9 mouse cellular contexts compared by ENCODE assay signal in the genomic region with DNA sequence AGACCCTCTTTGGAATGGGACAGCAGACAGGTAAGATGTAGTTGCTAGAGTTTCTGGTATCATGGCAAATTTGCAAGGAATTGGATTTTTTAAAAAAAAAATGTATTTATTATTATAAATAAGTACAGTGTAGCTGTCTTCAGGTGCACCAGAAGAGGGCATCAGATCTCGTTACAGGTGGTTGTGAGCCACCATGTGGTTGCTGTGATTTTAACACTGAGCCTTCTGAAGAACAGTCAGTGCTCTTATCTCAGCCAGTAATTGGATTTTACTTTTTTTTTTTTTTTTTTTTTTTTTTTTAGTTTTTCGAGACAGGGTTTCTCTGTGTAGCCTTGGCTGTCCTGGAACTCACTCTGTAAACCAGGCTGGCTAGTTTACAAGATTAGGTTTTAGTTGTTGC. TPM values are rescaled to one million over a fixed set of nuclear protein-coding genes. Genes with fewer than 3 reads are reported as not detected.
DNase-seq lines count a peak whose midpoint lies in the region; ATAC-seq and TF ChIP-seq lines count a peak whose summit lies in the region.
"Not testable (repeated sequence)": the region's sequence is repeated elsewhere in the genome, so short reads cannot be mapped to it uniquely, and the experiment has no call there.
"Had no signal": no experiment of that assay in that cellular context is flagged by ENCODE, and none has a peak within 500 bp of the region (broad histone marks: within the 10 kb centered on the region; RNA-seq: fewer than 3 reads in every experiment).

No protein-coding gene starts in this region.

- POLR2A ChIA-PET in Patski (lab: Charles Lee), result not testable (repeated sequence)

- 76% methylated on average over 2 of the region's 2 CpGs for WGBS in intestine, postnatal 0 days
- 50% methylated on average over 2 of the region's 2 CpGs for WGBS in liver, adult 2 months

- H3K4me2 ChIP-seq in intestine, postnatal 0 days (replicated peaks; ENCODE audit: low read depth), result not testable (repeated sequence)

- not testable (repeated sequence) for H3K4me1 ChIP-seq in intestine, postnatal 0 days (replicated peaks; ENCODE audit: control insufficient read depth, insufficient read depth, low read length)
- H3K4me1 ChIP-seq in liver, adult 2 months (ENCODE audit: control insufficient read depth, insufficient read depth, low read length), result peaks cover 20% of the 10 kb centered on the region

- not testable (repeated sequence) for TF ChIP-seq POLR2A in liver, adult 2 months (IDR thresholded peaks at IDR 0.05; ENCODE audit: extremely low read depth, insufficient read depth, low read length)

- CTCF ChIA-PET in Patski (lab: Charles Lee), result not testable (repeated sequence)

- peak; percentile 15 for TF ChIP-seq CTCF in Patski (IDR thresholded peaks at IDR 0.05)
- 0 out of 2 replicates have a peak, but pooled peaks have one; percentile 7 for TF ChIP-seq CTCF in intestine, postnatal 0 days (IDR thresholded peaks at IDR 0.05; ENCODE audit: low read depth)
- not testable (repeated sequence) for TF ChIP-seq CTCF in liver, adult 2 months (IDR thresholded peaks at IDR 0.05; ENCODE audit: low read depth, low read length)

- H3K4me3 ChIP-seq in intestine, postnatal 0 days (ENCODE audit: low read depth, low read length); liver, adult 2 months (ENCODE audit: insufficient read depth, low read depth, low read length): not testable (repeated sequence)

- in situ Hi-C loops in Patski (cut with MboI; ENCODE audit: low pct_unique_long_range_greater_than_20kb), result not testable (repeated sequence)

- H3K9me3 ChIP-seq in intestine, postnatal 0 days (ENCODE audit: control insufficient read depth), result not testable (repeated sequence)

- not testable (repeated sequence) for H3K36me3 ChIP-seq in intestine, postnatal 0 days (ENCODE audit: control insufficient read depth, insufficient read depth)
- peaks cover 32% of the 10 kb centered on the region for H3K36me3 ChIP-seq in liver, adult 2 months (ENCODE audit: control insufficient read depth, insufficient read depth, low read length)

- H3K79me2 ChIP-seq in liver, adult 2 months (ENCODE audit: control insufficient read depth, insufficient read depth, low read length), result not testable (repeated sequence)

- DNase-seq in ES-CJ7 (ENCODE audit: low read depth, low spot score), result peak; percentile 14
- DNase-seq in Patski (ENCODE audit: low read depth, low spot score), result not testable (repeated sequence)
- peak; percentile 54 for DNase-seq in liver, adult 2 months (ENCODE audit: extremely low read depth, low read depth, low spot score)

- not testable (repeated sequence) for H3K27ac ChIP-seq in intestine, postnatal 0 days (ENCODE audit: low read depth, low read length)
- peak overlapping the region; percentile 78 for H3K27ac ChIP-seq in liver, adult 2 months (replicated peaks; ENCODE audit: insufficient read depth, low read depth, low read length)

- not testable (repeated sequence) for ATAC-seq in Patski; intestine, postnatal 0 days

- not testable (repeated sequence) for H3K9ac ChIP-seq in intestine, postnatal 0 days (ENCODE audit: low read depth, low read length); liver, adult 2 months (ENCODE audit: low read depth, low read length)

- H3K27me3 ChIP-seq in Patski; intestine, postnatal 0 days (replicated peaks; ENCODE audit: control insufficient read depth, insufficient read depth, low read length); liver, adult 2 months (ENCODE audit: control insufficient read depth, insufficient read depth, low read length): not testable (repeated sequence)

RNA-seq across cellular contexts. Expression of gene Akr1c14, which starts 9.4 kb away (rescaled TPM):
- 2.2 TPM for polyA plus RNA-seq in Patski (2021)
- 8.5 and 11.0 TPM in 2 replicates for polyA plus RNA-seq in intestine, postnatal 0 days (2015; fragmentation: Nextera tagmentation; extraction: Ambion mirVana)
- 559 and 727 TPM in 2 replicates for total RNA-seq in liver, adult 2 months (2014; rRNA removed)
- polyA plus RNA-seq in liver, adult 2 months (2012; rRNA removed), result 72.5 and 77.5 TPM in 2 replicates
- total RNA-seq: CH12.LX, G1E, MEL had no signal
- polyA plus RNA-seq: activated CD4-positive, CD25-positive, alpha-beta regulatory T cell, adult 4 months; CD4-positive, CD25-positive, alpha-beta regulatory T cell, adult 4 months; G1E had no signal
